Mouse (Mus musculus): ENCODE measurements around the gene Nell2.

Nell2 gene

GRCm38 (mm10) chr15:95334323-95335296, 193.7 kb downstream of the Nell2 start:
- DNase-seq (ENCODE audit: low spot score): peak; percentile 17

GRCm38 (mm10) chr15:95333229-95333628, 195.1 kb downstream of the Nell2 start:
- no peak for DNase-seq (ENCODE audit: low spot score)

- no peak for DNase-seq (ENCODE audit: low spot score)
Measured at GRCm38 (mm10) chr15:95330926-95331325, 197.4 kb downstream of the Nell2 start.

DNA sequence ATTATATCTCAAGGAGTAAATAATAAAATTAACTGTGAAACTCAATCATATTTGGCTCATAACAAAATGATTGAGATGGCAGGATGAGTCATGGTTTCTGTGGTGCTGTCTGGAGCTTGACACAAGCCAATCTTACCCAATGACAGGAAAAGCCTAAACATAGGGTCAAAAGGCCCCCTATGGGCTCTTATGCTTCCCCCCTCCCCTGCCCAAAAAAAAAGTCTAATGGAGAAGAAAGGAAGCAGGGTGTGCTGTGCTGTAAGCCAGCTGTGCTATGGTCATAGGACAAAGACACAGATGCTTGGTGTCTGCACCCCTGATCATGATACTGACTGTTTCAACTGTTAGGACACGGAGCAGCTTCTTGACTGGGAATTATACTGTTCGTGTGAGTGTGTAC, 205.6 kb downstream of the Nell2 start:
- no peak for DNase-seq (ENCODE audit: low spot score)

- DNase-seq (ENCODE audit: low spot score): no peak
Measured at GRCm38 (mm10) chr15:95316626-95317025, 211.7 kb downstream of the Nell2 start.

DNA sequence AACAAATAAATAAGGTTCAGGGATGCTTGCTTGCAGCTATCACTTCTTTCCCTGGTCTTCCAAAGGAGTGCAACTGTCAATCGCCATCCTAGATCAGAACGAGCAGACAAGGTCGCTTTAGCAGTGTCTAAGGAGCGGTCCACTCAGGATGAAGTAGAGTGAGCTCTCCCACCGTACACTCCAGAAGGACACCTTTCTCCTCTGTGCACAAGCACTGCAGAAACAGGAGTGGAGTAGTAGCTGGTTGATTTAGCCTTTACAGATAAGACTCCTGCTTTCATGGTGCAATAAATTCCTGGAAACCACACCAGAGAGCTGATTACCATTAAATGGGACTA, 213.6 kb downstream of the Nell2 start:
- no peak for DNase-seq (ENCODE audit: low spot score)

DNA sequence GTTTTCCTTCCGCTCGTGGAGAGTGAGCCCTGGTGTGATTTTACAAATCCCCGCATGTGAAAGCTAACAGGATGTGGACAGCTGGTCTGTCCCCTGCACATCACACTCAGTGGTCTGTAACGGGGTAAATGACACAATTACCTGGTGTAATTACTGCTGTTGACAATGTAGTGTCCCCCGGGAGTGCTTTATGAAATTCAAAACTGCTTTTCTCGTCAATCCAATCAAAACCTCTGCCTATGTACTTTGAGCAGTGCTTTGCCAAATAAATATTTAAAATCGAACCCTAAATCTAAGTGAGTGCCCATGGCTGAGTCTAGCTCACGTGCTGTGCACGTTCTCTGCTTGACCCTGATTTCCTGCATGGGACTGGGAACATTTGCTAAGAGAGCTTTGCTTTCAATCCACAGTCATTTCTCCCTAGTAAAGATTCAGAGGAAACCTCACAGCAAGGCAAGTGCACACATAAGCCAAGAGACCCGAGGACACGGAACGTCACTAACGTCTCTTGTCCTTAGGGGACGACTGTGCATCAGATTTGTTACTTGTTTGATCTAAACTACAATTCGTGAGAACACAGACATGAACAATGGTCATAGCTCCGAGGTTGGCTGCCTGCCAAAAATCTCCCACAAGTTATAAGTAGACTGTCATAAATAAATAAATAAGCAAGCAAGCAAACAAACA, 214.1 kb downstream of the Nell2 start:
- peak; percentile 70 for DNase-seq (ENCODE audit: low spot score)

GRCm38 (mm10) chr15:95313286-95313685, 215.1 kb downstream of the Nell2 start:
- DNase-seq (ENCODE audit: low spot score): no peak

- peak; percentile 12 for DNase-seq (ENCODE audit: low spot score)
Measured at GRCm38 (mm10) chr15:95304102-95304501, 224.3 kb downstream of the Nell2 start.

DNA sequence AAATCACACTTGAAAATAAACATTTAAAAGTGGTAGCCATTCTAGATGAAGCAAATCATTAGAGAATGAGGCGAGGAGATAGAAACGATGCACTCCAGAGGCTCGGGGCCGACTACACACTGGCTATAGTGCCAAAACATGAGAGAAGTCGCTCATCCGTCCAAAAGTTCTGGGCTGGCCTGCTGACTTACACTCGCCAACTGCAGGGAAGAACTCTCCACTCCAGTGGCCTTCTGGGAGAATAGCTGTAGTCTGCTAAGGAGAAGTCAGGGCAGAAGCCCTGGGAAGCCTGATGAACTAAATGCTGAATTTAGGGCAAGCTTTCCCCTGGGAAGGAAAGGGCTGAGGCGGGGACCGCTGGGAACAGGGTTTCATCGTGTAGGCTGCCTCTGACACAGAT, 231.8 kb downstream of the Nell2 start:
- no peak for DNase-seq (ENCODE audit: low spot score)

GRCm38 (mm10) chr15:95289047-95289446, 239.3 kb downstream of the Nell2 start:
- DNase-seq (ENCODE audit: low spot score): no peak

DNA sequence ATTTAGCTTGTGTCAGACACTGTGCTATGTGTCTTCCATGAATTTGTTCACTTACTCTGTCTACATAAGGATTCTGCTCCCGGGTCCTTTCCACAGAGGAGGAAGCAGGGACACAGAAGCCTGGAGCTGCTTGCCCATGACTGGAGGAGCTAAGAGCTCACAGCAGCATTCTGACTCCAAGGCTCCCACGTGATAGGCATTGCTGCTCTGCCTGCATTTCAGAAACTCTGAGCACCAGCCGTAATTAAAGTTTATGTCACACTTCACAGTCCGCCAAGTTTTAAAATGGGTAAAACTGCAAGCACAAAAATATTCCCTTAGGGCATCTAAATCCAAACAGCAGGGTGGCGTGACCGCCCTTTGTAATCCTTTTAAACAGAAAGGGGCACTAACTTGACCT, 243.2 kb downstream of the Nell2 start:
- DNase-seq (ENCODE audit: low spot score): peak; percentile 43

- DNase-seq (ENCODE audit: low spot score): no peak
Measured at GRCm38 (mm10) chr15:95280986-95281385, 247.4 kb downstream of the Nell2 start.

DNA sequence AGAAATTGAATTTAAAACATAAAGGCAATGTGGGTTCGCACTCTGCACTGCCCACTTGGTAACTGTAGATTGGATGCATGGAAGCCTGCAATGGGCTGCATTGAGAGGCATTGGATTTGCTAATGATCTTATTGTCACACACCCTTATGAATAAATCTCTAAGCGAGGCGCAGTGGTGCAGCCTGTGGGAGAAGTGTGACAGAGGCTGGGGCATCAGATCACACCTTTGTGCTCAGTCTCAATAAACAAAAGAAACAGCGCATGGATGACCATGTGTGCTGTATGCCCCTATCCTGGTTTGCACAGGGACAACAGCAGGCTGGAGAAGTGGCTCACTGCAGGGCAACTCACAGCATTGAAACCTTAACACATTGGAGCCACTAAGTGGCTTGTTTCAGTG, 250.4 kb downstream of the Nell2 start:
- DNase-seq (ENCODE audit: low spot score): no peak

GRCm38 (mm10) chr15:95276556-95276955, 251.8 kb downstream of the Nell2 start:
- no peak for DNase-seq (ENCODE audit: low spot score)

DNA sequence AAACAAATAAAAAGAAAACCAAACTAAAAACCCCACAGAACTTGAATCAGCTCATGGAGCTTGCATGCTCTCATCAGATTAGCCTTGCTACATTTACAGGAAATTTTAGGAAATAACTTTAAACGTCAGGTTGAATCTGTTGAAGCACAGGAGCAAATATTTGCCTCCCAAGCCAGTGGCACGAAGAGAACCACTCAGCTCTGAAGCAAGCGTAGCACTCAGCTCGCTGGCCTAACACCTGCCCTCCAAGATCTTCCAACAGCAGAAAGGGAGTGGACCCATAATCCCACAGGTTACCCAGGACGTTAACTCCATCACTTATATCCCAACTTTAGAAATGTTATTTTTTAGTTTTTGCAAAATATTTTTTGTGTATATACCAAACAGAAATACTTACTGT, 252.8 kb downstream of the Nell2 start:
- DNase-seq (ENCODE audit: low spot score): no peak

DNA sequence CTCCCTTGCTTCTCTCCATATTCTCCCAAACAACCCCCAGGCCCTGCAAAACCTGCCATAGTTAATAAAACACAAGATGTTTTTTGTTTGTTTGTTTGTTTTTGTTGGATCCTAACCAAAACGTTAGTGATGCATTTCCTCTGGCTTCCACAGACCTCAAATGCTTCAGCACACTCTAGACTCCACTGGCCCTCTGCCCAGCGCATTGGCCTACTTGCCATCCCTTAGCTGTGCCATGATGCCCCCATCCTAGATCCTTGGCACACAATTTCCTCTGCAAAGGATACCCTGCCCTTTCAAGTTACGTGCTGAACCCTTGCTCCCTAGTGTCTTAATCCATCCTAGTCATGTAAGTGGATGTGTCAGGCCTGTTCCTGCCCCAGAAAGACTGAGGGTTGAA, 255.1 kb downstream of the Nell2 start:
- no peak for DNase-seq (ENCODE audit: low spot score)

- DNase-seq (ENCODE audit: low spot score): no peak
Measured at GRCm38 (mm10) chr15:95272167-95272566, 256.2 kb downstream of the Nell2 start.

DNA sequence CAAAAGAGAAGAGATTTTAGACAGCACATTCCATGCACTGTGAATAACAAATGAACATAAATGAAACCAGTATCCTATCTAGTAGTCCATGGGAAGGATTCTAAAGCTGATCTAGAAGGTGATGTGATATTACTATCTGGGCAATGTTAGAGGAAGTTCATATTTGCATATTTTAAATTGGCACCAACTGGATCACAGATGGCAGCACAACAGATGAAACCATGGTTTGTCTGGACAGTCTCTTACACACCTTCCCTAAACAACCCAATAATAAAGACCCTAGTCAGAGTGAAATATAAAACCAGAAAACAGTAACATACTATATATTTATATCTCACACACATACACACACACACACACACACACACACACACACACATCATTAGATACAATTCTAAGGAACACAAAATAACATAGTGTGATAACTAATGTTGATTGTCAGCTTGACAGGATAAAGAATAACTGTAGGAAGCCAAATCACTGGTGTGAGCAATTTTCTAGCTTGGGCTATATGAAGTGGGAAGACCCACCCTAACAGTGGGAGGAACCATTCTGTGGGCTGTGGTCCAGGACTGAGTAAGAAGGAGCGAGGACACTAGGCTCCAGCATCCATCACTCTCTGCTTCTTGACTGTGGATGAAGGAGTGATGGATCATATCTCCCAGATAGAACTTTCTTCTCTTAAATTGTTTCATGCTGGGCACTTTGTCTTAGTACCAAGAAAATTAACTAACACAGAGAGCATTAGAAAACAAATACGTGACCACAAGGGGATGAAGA, 268.5 kb downstream of the Nell2 start:
- no peak for DNase-seq (ENCODE audit: low spot score)

DNA sequence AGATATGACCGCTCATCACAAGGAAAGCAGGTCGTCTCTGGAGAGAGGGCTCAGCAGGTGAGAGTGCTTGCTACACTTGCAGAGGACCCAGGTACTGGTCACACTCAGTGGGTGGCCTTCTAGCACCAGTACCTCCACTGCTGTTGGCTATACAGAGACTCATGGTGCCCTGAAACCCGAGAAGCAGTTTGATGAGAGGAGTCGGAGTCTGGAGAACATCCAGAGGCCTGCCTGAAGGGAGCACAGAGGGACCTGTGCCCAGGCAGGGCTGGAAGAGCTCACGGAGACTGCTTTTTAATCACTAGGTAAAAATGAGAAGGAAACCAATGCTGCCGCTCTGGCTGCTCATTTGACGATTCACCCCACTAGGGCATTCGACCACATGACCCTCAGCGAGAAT, 271.2 kb downstream of the Nell2 start:
- no peak for DNase-seq (ENCODE audit: low spot score)

GRCm38 (mm10) chr15:95245516-95245915, 282.8 kb downstream of the Nell2 start:
- no peak for DNase-seq (ENCODE audit: low spot score)

- DNase-seq (ENCODE audit: low spot score): no peak
Measured at GRCm38 (mm10) chr15:95243876-95244275, 284.5 kb downstream of the Nell2 start.

GRCm38 (mm10) chr15:95241161-95241560, 287.2 kb downstream of the Nell2 start:
- no peak for DNase-seq (ENCODE audit: low spot score)
